Mouse (Mus musculus) kidney, adult 2 months (tissue): ENCODE results near the gene A730061H03Rik. TPM values are rescaled to one million over a fixed set of nuclear protein-coding genes. Genes with fewer than 3 reads are reported as not detected.

ENCODE experiments used
- DNase-seq: peaks from one replicate; pipeline ENCODE4 v3.0.0; 2021
- H3K27ac ChIP-seq: fragments of 200-500 bp; 2 replicates; pipeline ENCODE4 v1.5.1; 2012; ENCODE audit warnings: low read depth, low read length, control low read depth, inconsistent platforms; ENCODE audit not compliant: insufficient read depth
- H3K27me3 ChIP-seq: fragments of 200-500 bp; replicated peaks from 2 replicates; pipeline ENCODE4 v1.6.1; 2012; ENCODE audit warnings: mild to moderate bottlenecking, moderate library complexity, low read length, inconsistent platforms; ENCODE audit not compliant: control insufficient read depth, insufficient read depth
- H3K36me3 ChIP-seq: fragments of 200-500 bp; 2 replicates; pipeline ENCODE4 v1.6.1; 2012; ENCODE audit warnings: mild to moderate bottlenecking, moderate library complexity, low read length, inconsistent platforms; ENCODE audit not compliant: control insufficient read depth, insufficient read depth
- H3K4me1 ChIP-seq: fragments of 200-500 bp; 2 replicates; pipeline ENCODE4 v1.6.1; 2011; ENCODE audit warnings: low read length; ENCODE audit not compliant: control insufficient read depth, insufficient read depth
- H3K4me3 ChIP-seq: fragments of 200-500 bp; 2 replicates; pipeline ENCODE4 v1.5.1; 2011; ENCODE audit warnings: mild to moderate bottlenecking, low read depth, low read length, control low read depth; ENCODE audit not compliant: insufficient read depth
- CTCF ChIP-seq: fragments of 200-500 bp; conservative IDR thresholded peaks from 2 replicates; pipeline ENCODE4 v1.5.1; 2011; ENCODE audit warnings: low read depth, mild to moderate bottlenecking, control low read depth, low read length, moderate library complexity, mixed read lengths; ENCODE audit not compliant: insufficient read depth, insufficient read length
- POLR2A ChIP-seq: fragments of 200-500 bp; IDR thresholded peaks from one replicate; pipeline ENCODE4 v1.6.1; 2011; ENCODE audit warnings: low read depth, low read length, control low read depth
- WGBS: fragments of 180-500 bp; shearing (Covaris S2); methylation state at CpG from one replicate; pipeline ENCODE4 v1.1.7; 2018; 5-methylcytosine and 5-hydroxymethylcytosine counted together
- polyA plus RNA-seq: library from polyadenylated mRNA; depleted of rRNA; stranded (reverse); fragments of >200 nt; gene quantifications from 2 replicates; pipeline ENCODE4 v1.2.3, GENCODE M21; 2012

Gene A730061H03Rik
- polyA plus RNA-seq, 1 experiment: 0.75 TPM

- TF ChIP-seq CTCF (no peak), POLR2A (no peak)
- H3K4me3 ChIP-seq: no peak overlapping the region
- peaks cover 12% of the 10 kb centered on the region for H3K4me1 ChIP-seq
- H3K36me3 ChIP-seq: no peaks in the 10 kb centered on the region; the same call in 1 of the 2 replicates
- H3K27ac ChIP-seq: no peak overlapping the region
- DNase-seq: no peak
- 50% methylated on average over 6 of the region's 6 CpGs for WGBS
- no peaks in the 10 kb centered on the region for H3K27me3 ChIP-seq
These were observed 1.3 kb downstream of the A730061H03Rik start for GRCm38 (mm10) chr14:55558740-55559448.

- Histone ChIP-seq H3K4me3 (no peak overlapping the region), H3K36me3 (no peaks in the 10 kb centered on the region), H3K27ac (peak overlapping the region; percentile 91), H3K27me3 (no peaks in the 10 kb centered on the region), H3K4me1 (peaks cover 12% of the 10 kb centered on the region)
- 74% methylated on average over 3 of the region's 3 CpGs for WGBS
- TF ChIP-seq CTCF: no peak
- TF ChIP-seq POLR2A: no peak
- peak; percentile 54 for DNase-seq
These were observed 2.6 kb downstream of the A730061H03Rik start for GRCm38 (mm10) chr14:55557587-55557986.

- Histone ChIP-seq H3K36me3 (no peaks in the 10 kb centered on the region), H3K27me3 (no peaks in the 10 kb centered on the region), H3K4me1 (peaks cover 12% of the 10 kb centered on the region), H3K27ac (peak overlapping the region; percentile 91), H3K4me3 (no peak overlapping the region)
- WGBS: 11% methylated on average over 5 of the region's 5 CpGs
- no peak for TF ChIP-seq POLR2A
- peak; percentile 96 for TF ChIP-seq CTCF
- DNase-seq: peak; percentile 93
These were observed 3.2 kb downstream of the A730061H03Rik start for GRCm38 (mm10) chr14:55557003-55557402.

GRCm38 (mm10) chr14:55555788-55556187 lies 4.4 kb downstream of the A730061H03Rik start:
- Histone ChIP-seq H3K4me1 (peaks cover 4% of the 10 kb centered on the region), H3K4me3 (no peak overlapping the region), H3K36me3 (no peaks in the 10 kb centered on the region), H3K27ac (no peak overlapping the region), H3K27me3 (no peaks in the 10 kb centered on the region)
- 87% methylated on average over 3 of the region's 3 CpGs for WGBS
- no peak for TF ChIP-seq CTCF
- no peak for DNase-seq

GRCm38 (mm10) chr14:55554635-55555034 lies 5.6 kb downstream of the A730061H03Rik start:
- Histone ChIP-seq H3K36me3 (no peaks in the 10 kb centered on the region), H3K4me1 (peaks cover 4% of the 10 kb centered on the region), H3K27me3 (no peaks in the 10 kb centered on the region), H3K27ac (no peak overlapping the region), H3K4me3 (no peak overlapping the region)
- no peak for DNase-seq
- TF ChIP-seq CTCF: no peak
- no peak for TF ChIP-seq POLR2A

- DNase-seq: no peak
- Histone ChIP-seq H3K4me1 (no peaks in the 10 kb centered on the region; the same call in 1 of the 2 replicates), H3K36me3 (no peaks in the 10 kb centered on the region; the same call in 1 of the 2 replicates), H3K27me3 (no peaks in the 10 kb centered on the region), H3K27ac (no peak overlapping the region), H3K4me3 (no peak overlapping the region)
- no peak for TF ChIP-seq CTCF
- TF ChIP-seq POLR2A: no peak
- WGBS: 91% methylated on average over 8 of the region's 8 CpGs
These were observed 8.4 kb downstream of the A730061H03Rik start for GRCm38 (mm10) chr14:55551794-55552193.

GRCm38 (mm10) chr14:55551347-55551746 lies 8.9 kb downstream of the A730061H03Rik start:
- H3K4me3 ChIP-seq: no peak overlapping the region
- no peak for TF ChIP-seq CTCF
- H3K27me3 ChIP-seq: no peaks in the 10 kb centered on the region
- no peak overlapping the region for H3K27ac ChIP-seq
- 72% methylated on average over 5 of the region's 5 CpGs for WGBS
- DNase-seq: no peak
- no peaks in the 10 kb centered on the region for H3K4me1 ChIP-seq
- no peaks in the 10 kb centered on the region; the same call in 1 of the 2 replicates for H3K36me3 ChIP-seq
